Mouse (Mus musculus) R1 (cell line): ENCODE data around the gene Naip5.
"Not testable (repeated sequence)": the region's sequence is repeated elsewhere in the genome, so short reads cannot be mapped to it uniquely, and the experiment has no call there.

ENCODE experiments used
- DNase-seq: peaks from one replicate; pipeline ENCODE4 v3.0.0-alpha.2; 2018; ENCODE audit warnings: low read depth, low spot score

Naip5 gene

GRCm38 (mm10) chr13:100246223-100246622, at the start of gene Naip5:
Gene Naip5, minus strand, starts transcription at chr13:100246323.
- DNase-seq, result not testable (repeated sequence)

- no peak for DNase-seq
Measured at GRCm38 (mm10) chr13:100284611-100285010, 38.5 kb upstream of the Naip5 start.

DNA sequence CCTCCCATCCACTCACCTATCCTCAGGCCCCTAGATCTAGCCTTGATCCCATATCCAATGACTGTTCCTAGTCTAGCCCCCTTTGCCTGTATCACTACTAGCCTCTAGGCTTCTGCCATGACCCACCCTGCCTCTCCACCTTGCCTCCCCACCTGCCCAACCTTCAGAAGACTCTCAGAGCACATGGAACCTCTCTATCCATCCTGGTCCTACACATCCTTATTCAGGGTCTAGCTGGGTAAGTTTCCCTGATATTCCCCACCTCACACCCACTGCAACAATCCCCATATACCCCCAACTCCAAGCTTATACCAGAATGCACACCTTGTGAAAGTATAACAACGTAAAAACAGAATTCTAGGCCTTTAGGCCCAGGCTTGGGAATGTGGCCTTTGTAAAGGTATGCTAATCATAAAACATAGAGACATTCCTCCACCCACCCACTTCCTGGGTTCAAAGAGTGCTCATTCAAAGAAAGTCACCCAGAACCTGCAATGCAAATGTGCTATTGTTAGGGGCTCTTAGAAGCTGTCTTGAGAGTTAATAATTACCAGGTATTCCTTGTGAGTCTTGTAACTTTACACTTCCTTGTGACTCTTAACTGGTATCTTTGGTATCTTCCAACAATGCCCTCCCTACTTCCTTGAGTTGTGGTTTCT, 25.5 kb upstream of the Naip5 start:
- DNase-seq, result not testable (repeated sequence)

DNA sequence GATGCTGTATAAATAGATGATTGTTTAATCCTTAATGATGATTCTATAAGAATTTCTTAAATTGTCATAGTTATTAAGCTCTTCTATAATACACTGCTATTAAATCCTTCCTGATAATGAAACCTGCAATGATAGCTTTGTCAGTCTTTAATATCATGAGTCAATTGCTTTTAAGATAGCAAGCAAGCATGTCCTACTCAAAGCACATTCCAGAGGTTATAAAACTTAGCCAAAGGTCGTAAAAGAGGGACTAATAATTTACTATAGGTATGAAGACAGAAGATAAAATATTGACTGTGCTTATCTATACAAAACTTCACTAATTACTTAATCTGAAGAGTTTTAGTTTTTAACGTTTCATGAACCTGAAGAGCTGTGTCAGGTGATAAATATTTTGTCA, 10.9 kb upstream of the Naip5 start:
- DNase-seq, result not testable (repeated sequence)

DNA sequence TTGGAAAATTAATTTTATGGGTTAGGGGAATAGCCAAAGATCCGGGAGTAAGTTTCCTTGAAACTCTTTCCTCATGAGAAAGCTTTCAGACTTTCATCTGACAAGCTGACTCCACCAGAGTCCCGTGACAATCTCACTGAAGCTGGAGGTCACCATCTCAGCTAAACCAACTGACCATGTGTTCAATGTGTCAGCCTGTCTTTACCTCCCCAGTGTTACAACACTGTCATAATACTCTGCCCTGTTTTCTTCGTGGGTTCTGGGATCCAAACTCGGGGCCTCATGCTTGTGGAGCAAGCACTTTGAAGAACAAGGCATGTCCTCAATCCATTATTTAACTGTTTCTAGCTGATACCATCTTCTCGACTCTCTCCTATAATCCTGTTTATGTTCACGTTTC, 9.8 kb upstream of the Naip5 start:
- DNase-seq, result not testable (repeated sequence)

DNA sequence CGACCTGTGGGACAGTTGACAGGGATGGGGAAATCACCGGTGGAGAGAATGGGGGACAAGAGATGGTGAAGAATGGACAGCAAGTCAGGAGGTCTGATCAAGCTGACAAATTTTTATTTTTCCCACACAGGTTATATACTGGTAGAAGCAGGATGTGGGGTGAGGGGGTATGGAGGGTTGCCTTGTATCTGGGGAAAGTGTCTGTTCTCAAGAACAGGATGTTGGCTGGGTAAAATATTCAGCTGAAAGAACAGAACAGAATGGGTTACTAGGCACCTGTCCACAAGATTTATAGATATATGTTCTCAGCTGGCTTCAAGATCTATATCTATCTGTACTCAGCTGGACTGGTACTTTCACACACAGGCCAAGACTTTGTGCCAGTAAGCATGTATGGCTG, 5.8 kb upstream of the Naip5 start:
- not testable (repeated sequence) for DNase-seq

- not testable (repeated sequence) for DNase-seq
Measured at GRCm38 (mm10) chr13:100246896-100247519, 885 bp upstream of the Naip5 start.

- DNase-seq, result no peak
Measured at GRCm38 (mm10) chr13:100243702-100244101, 2.4 kb downstream of the Naip5 start.

DNA sequence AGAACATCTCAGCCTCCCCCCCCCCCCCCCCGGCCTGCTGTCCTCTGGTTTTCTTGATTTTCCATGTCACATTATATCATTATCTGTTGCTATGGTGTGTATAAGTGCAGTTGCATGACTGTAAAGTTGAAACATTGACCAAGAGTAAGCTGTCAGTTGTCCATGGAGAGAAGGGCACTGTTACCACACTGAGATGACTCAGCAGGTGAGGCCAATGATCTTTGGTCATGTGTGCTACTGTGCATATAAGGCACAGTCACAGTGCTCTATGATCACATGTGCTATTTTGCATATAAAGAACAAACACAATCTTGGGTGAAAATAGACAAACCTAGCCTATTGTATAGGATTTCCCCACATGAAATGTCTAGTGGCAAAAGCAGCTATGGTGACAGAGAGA, 32.4 kb downstream of the Naip5 start:
- DNase-seq, result not testable (repeated sequence)

GRCm38 (mm10) chr13:100210540-100210939, 35.6 kb downstream of the Naip5 start:
- peak; percentile 86 for DNase-seq

DNA sequence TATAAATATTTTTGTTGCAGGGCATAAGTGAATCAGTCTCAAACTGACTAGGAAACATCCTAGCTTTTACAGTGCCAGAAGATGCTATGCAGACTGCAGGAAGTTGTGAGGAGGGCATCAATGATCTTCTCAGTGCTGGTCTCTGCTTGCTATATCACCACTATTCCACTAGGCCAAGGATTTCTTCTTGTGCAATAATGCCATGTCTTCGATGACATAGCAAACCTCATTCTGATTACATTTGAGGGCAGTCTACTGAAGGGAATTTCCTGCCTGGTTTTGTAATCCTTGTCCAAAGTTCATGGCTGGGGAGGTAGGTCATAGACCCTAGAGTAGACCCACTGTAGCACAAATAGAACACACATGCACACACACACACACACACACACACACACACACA, 42.8 kb downstream of the Naip5 start:
- DNase-seq, result no peak

GRCm38 (mm10) chr13:100201659-100202333, 44.3 kb downstream of the Naip5 start, which contains the start of gene Naip2:
Gene Naip2, minus strand, starts transcription at chr13:100202092.
- DNase-seq, result not testable (repeated sequence)

DNA sequence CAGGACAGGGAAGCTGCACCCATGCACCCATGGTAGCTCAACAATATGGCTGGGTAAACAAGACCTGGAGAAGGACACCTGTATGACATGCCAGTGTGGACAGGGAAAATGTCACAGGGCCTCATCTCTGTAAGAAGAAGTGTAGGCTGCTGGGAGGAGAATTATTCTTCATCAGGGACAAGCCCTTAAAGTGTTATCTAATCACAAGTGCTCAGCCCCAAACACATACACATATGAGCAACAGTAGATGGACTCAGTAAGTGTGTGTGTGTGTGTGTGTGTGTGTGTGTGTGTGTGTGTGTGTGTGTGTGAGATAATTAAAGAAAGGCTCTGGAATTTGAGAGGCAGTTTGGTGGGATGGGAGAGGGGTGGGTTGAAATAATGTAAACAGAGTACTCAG, 45.3 kb downstream of the Naip5 start:
- no peak for DNase-seq

DNA sequence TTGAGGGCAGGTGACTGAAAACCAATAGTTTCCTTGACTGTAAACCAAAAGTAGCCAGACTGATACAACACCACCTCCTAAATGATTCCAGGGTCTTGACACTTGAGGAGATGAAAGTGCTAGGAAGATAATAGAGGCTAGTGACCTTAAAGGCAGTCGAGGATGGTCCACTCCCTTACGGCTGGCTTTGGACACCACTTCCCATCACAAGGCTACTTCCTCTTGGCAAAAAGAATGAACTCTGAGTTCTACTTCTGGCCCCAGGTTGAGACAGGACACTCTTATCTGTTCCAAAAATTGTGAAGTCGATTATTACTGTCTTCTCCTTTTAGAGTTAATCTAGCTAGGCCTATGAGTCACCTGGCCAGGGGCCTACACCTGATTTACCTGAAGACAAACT, 50.7 kb downstream of the Naip5 start:
- DNase-seq, result no peak

DNA sequence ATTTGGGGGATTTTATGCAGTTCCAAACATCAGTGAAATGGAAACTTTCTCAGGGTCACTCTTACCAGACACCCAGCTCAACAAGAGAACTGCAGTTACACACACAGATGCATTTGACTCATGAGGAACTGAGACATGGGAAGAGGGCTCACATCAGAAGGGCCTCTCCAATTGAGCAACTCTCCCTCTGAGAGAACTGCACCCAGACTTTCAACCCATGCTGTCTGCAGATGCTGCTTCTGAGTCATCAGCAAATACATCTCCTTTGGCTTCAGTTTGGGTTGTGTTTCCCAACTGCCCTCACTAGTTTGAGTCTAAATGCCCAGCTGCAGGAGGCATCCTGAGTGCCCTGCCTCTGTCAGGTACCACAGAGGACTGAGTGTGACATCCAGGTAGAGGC, 63.0 kb downstream of the Naip5 start:
- not testable (repeated sequence) for DNase-seq

DNA sequence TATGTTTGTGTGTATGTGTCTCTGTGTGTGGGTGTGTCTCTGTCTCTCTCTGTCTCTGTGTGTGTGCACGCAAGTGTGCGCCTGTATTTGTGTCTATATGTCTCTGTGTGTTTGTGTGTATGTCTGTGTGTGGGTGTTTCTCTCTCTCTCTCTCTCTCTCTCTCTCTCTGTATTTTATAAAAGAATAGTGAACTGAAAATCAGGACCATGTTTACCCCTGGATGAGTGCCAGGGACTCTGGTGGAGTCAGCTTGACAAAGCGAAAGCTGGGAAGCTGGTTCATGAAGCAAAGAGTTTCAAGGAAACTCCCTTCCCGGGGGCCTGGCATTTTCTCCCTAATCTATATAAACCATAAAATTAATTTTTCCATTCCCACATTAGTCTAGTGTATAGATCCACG, 71.8 kb downstream of the Naip5 start:
- not testable (repeated sequence) for DNase-seq

- not testable (repeated sequence) for DNase-seq
Measured at GRCm38 (mm10) chr13:100166378-100166777, 79.7 kb downstream of the Naip5 start.

DNA sequence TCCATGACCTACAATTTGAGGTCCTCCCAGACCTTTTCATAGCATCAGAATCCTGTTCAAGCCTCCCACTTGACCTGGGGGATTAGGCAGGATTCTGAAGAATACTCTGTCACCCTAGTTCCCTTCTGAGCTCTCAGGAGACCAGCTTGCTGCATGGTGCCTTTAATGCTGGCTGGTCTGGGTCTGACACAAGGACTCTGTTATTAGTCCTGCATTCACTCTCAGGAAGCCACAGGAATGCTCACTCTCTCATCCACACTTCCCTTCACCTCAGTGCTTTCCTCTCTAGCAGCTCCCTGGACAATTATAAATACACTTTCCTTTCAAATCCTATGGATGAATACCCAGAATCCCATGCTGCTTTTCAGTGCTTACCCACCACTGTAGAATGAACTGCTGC, 83.7 kb downstream of the Naip5 start:
- not testable (repeated sequence) for DNase-seq
